8 mouse cellular contexts compared by ENCODE assay signal in the genomic region with DNA sequence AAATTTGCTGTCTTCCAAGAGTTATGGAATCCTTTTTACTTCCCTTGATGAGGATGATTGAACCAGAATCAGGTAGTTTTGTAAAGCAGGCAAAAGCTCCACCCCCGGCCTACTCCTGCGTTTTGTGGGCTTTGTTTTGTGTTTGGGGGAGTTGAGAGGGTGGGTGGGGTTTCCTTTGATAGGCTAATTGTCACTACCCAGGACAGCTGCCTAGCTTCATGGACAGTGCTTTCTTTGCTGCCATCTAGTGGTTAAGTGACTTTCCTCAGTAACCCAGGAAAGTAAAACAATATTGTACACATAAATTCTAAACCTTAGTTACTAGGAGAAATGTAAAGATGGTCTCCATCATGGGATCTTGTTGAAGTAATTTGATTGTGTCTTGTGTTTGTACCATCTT.
DNase-seq lines count a peak whose midpoint lies in the region; ATAC-seq lines count a peak whose summit lies in the region.

No protein-coding gene starts in this region.

- H3K4me3 ChIP-seq in forebrain, embryonic 12.5 days (replicated peaks) = no peak overlapping the region

- peaks cover 7% of the 10 kb centered on the region; the same call in 1 of the 2 replicates for H3K4me1 ChIP-seq in forebrain, embryonic 12.5 days

- no peaks in the 10 kb centered on the region for H3K27me3 ChIP-seq in forebrain, embryonic 12.5 days

- peaks cover 9% of the 10 kb centered on the region for H3K36me3 ChIP-seq in forebrain, embryonic 12.5 days (replicated peaks)

- H3K9me3 ChIP-seq in forebrain, embryonic 12.5 days = no peaks in the 10 kb centered on the region

- no peak overlapping the region for H3K9ac ChIP-seq in forebrain, embryonic 12.5 days

- DNase-seq in cerebellum, adult 9-11 months = peak; percentile 8
- peak; percentile 43 for DNase-seq in layer of hippocampus, adult 9-10 months (ENCODE audit: low spot score)
- no peak for DNase-seq in layer of hippocampus, postnatal 25 days (ENCODE audit: extremely low spot score in 1 of 2, low spot score in 1 of 2)
- DNase-seq in MEL-GATA-1-ER (ENCODE audit: extremely low read depth, low read depth) = peak; percentile 32
- no peak for DNase-seq in right cerebral cortex, postnatal 36 days (ENCODE audit: low spot score in 2 of 2)

- H3K4me2 ChIP-seq in forebrain, embryonic 12.5 days = no peak overlapping the region

- WGBS in forebrain, embryonic 12.5 days = 0% methylated on average over 2 of the region's 2 CpGs

- H3K27ac ChIP-seq in forebrain, embryonic 12.5 days = 0 out of 2 replicates have a peak overlapping the region, but pooled peaks have one; percentile 36

- ATAC-seq in cerebellum, adult (ENCODE audit: insufficient number of reproducible peaks, low FRiP score, low TSS enrichment) = no peak
- ATAC-seq in forebrain, embryonic 12.5 days (ENCODE audit: low FRiP score) = peak; percentile 58; the same call in 1 of the 2 replicates
- 0 out of 2 replicates have a peak, but pooled peaks have one; percentile 35 for ATAC-seq in megakaryocyte, adult 5-6 weeks (ENCODE audit: poor library complexity, severe bottlenecking)

Comparison
In these comparisons a context has a peak if more than half of its experiments do, and no peak if none do; other contexts are left out.
1. DNase-seq: peak in cerebellum, adult 9-11 months (single experiment), layer of hippocampus, adult 9-10 months (single experiment) and MEL-GATA-1-ER (single experiment); none in layer of hippocampus, postnatal 25 days (0 of 2) and right cerebral cortex, postnatal 36 days (0 of 2).